Mouse (Mus musculus) liver, embryonic 14.5 days (tissue): ENCODE measurements around the gene Slc26a5.

Experiments used
- CTCF ChIP-seq: IDR thresholded peaks from 2 replicates; pipeline ENCODE4 v1.5.1; 2016; ENCODE audit warnings: antibody characterized with exemption, low read depth, control low read depth
- EP300 ChIP-seq: IDR thresholded peaks from 2 replicates; pipeline ENCODE4 v1.6.1; 2016; ENCODE audit warnings: antibody characterized with exemption, low read depth

- no peak for TF ChIP-seq CTCF
- no peak for TF ChIP-seq EP300
These were observed 54.5 kb downstream of the Slc26a5 start for GRCm38 (mm10) chr5:21810924-21811323.
